Mouse (Mus musculus) kidney, embryonic 15.5 days (tissue): Measurements from ENCODE around the gene Ccdc96. TPM values are rescaled to one million over a fixed set of nuclear protein-coding genes. Genes with fewer than 3 reads are reported as not detected.

Experiments
- ATAC-seq: fragments of 200-750 bp; cut with Nextera tagmentation; replicated peaks from 2 replicates; pipeline ENCODE4 v1.8.0; 2017; ENCODE audit warnings: moderate TSS enrichment; ENCODE audit not compliant: low FRiP score
- H3K27ac ChIP-seq: fragments of 300-500 bp; sonication (generic); 2 replicates; pipeline ENCODE4 v1.5.1; 2015; ENCODE audit warnings: mild to moderate bottlenecking, inconsistent platforms
- H3K27me3 ChIP-seq: fragments of 300-500 bp; sonication (generic); 2 replicates; pipeline ENCODE4 v1.6.1; 2015; ENCODE audit warnings: inconsistent platforms
- H3K36me3 ChIP-seq: fragments of 300-500 bp; sonication (generic); 2 replicates; pipeline ENCODE4 v1.6.1; 2015; ENCODE audit warnings: inconsistent platforms
- H3K4me1 ChIP-seq: fragments of 300-500 bp; sonication (generic); 2 replicates; pipeline ENCODE4 v1.6.1; 2015; ENCODE audit warnings: inconsistent platforms
- H3K4me2 ChIP-seq: fragments of 300-500 bp; sonication (generic); 2 replicates; pipeline ENCODE4 v1.6.1; 2015; ENCODE audit warnings: moderate library complexity, mild to moderate bottlenecking, inconsistent platforms
- H3K4me3 ChIP-seq: fragments of 300-500 bp; sonication (generic); replicated peaks from 2 replicates; pipeline ENCODE4 v1.5.1; 2015; ENCODE audit warnings: mild to moderate bottlenecking, inconsistent platforms
- H3K9ac ChIP-seq: fragments of 300-500 bp; sonication (generic); 2 replicates; pipeline ENCODE4 v1.6.1; 2015; ENCODE audit warnings: mild to moderate bottlenecking, inconsistent platforms
- H3K9me3 ChIP-seq: fragments of 300-500 bp; sonication (generic); replicated peaks from 2 replicates; pipeline ENCODE4 v1.6.1; 2016; ENCODE audit warnings: inconsistent platforms
- WGBS: fragments of 180-500 bp; shearing (Covaris S2); methylation state at CpG from one replicate; pipeline ENCODE4 v1.1.7; 2015; ENCODE audit warnings: mixed read lengths; 5-methylcytosine and 5-hydroxymethylcytosine counted together
- polyA plus RNA-seq: library from polyadenylated mRNA; unstranded; fragments of >200 nt; fragmentation: Nextera tagmentation; extraction: Ambion mirVana; gene quantifications from 2 replicates; pipeline ENCODE4 v1.2.1, GENCODE M21; 2015

Ccdc96 gene
- 0.66 and 0.90 TPM in 2 replicates for polyA plus RNA-seq

- Histone ChIP-seq H3K36me3 (peaks cover 3% of the 10 kb centered on the region; the same call in 1 of the 2 replicates), H3K4me1 (peaks cover 32% of the 10 kb centered on the region), H3K4me3 (peak within 1 kb of the TSS; percentile 85), H3K9ac (peak within 1 kb of the TSS; percentile 88), H3K4me2 (peak within 1 kb of the TSS; percentile 99), H3K9me3 (no peaks in the 10 kb centered on the region), H3K27me3 (peaks cover 24% of the 10 kb centered on the region), H3K27ac (peak within 1 kb of the TSS; percentile 72)
- ATAC-seq, result peak; percentile 98
- WGBS, result under 1% methylated on average over 88 of the region's 97 CpGs
Observed at GRCm38 (mm10) chr5:36484171-36484990, at the start of gene Ccdc96, which contains the start of gene Tada2b. Gene Ccdc96, plus strand, starts transcription at chr5:36484588. Gene Tada2b, minus strand, starts transcription at chr5:36484285.

- no peak overlapping the region for H3K9ac ChIP-seq
- no peak overlapping the region for H3K4me3 ChIP-seq
- H3K4me1 ChIP-seq, result no peaks in the 10 kb centered on the region
- H3K27ac ChIP-seq, result no peak overlapping the region
- no peaks in the 10 kb centered on the region for H3K36me3 ChIP-seq
- 75% methylated on average over 4 of the region's 4 CpGs for WGBS
- ATAC-seq, result no peak
- no peaks in the 10 kb centered on the region for H3K27me3 ChIP-seq
- H3K9me3 ChIP-seq, result no peaks in the 10 kb centered on the region
- no peak overlapping the region for H3K4me2 ChIP-seq
Observed at GRCm38 (mm10) chr5:36436858-36437257, 47.5 kb upstream of the Ccdc96 start.

GRCm38 (mm10) chr5:36440741-36441140 is 43.6 kb upstream of the Ccdc96 start:
- no peak overlapping the region for H3K4me2 ChIP-seq
- WGBS, result 77% methylated on average over 3 of the region's 3 CpGs
- H3K36me3 ChIP-seq, result no peaks in the 10 kb centered on the region
- H3K9ac ChIP-seq, result no peak overlapping the region
- no peak overlapping the region for H3K27ac ChIP-seq
- no peaks in the 10 kb centered on the region for H3K9me3 ChIP-seq
- no peaks in the 10 kb centered on the region for H3K4me1 ChIP-seq
- H3K4me3 ChIP-seq, result no peak overlapping the region
- ATAC-seq, result no peak
- H3K27me3 ChIP-seq, result no peaks in the 10 kb centered on the region

GRCm38 (mm10) chr5:36444611-36445010 is 39.8 kb upstream of the Ccdc96 start:
- Histone ChIP-seq H3K4me1 (no peaks in the 10 kb centered on the region), H3K27me3 (no peaks in the 10 kb centered on the region), H3K27ac (no peak overlapping the region), H3K4me2 (no peak overlapping the region), H3K9ac (no peak overlapping the region), H3K36me3 (no peaks in the 10 kb centered on the region), H3K4me3 (no peak overlapping the region), H3K9me3 (no peaks in the 10 kb centered on the region)
- 56% methylated on average over 4 of the region's 4 CpGs for WGBS
- no peak for ATAC-seq

GRCm38 (mm10) chr5:36445028-36445427 is 39.4 kb upstream of the Ccdc96 start:
- no peaks in the 10 kb centered on the region for H3K9me3 ChIP-seq
- H3K36me3 ChIP-seq, result no peaks in the 10 kb centered on the region
- ATAC-seq, result no peak
- H3K27me3 ChIP-seq, result no peaks in the 10 kb centered on the region
- no peak overlapping the region for H3K4me3 ChIP-seq
- WGBS, result 30% methylated on average over 8 of the region's 8 CpGs
- H3K4me1 ChIP-seq, result no peaks in the 10 kb centered on the region
- H3K9ac ChIP-seq, result no peak overlapping the region
- no peak overlapping the region for H3K4me2 ChIP-seq
- no peak overlapping the region for H3K27ac ChIP-seq

GRCm38 (mm10) chr5:36446166-36446890 is 38.1 kb upstream of the Ccdc96 start:
- H3K4me2 ChIP-seq, result no peak overlapping the region
- H3K27ac ChIP-seq, result no peak overlapping the region
- ATAC-seq, result no peak
- no peak overlapping the region for H3K4me3 ChIP-seq
- no peaks in the 10 kb centered on the region for H3K36me3 ChIP-seq
- no peaks in the 10 kb centered on the region for H3K27me3 ChIP-seq
- H3K9ac ChIP-seq, result no peak overlapping the region
- no peaks in the 10 kb centered on the region for H3K9me3 ChIP-seq
- H3K4me1 ChIP-seq, result peaks cover 2% of the 10 kb centered on the region; the same call in 1 of the 2 replicates
- whole genome bisulfite sequencing, result 51% methylated on average over 9 of the region's 9 CpGs

GRCm38 (mm10) chr5:36447872-36448271 is 36.5 kb upstream of the Ccdc96 start:
- Histone ChIP-seq H3K27ac (no peak overlapping the region), H3K27me3 (no peaks in the 10 kb centered on the region), H3K4me1 (peaks cover 3% of the 10 kb centered on the region; the same call in 1 of the 2 replicates), H3K9ac (no peak overlapping the region), H3K36me3 (no peaks in the 10 kb centered on the region), H3K4me2 (no peak overlapping the region), H3K9me3 (no peaks in the 10 kb centered on the region), H3K4me3 (no peak overlapping the region)
- no peak for ATAC-seq
- WGBS, result 90% methylated on average over 12 of the region's 12 CpGs

GRCm38 (mm10) chr5:36449710-36450358 is 34.6 kb upstream of the Ccdc96 start:
- Histone ChIP-seq H3K36me3 (no peaks in the 10 kb centered on the region), H3K9me3 (no peaks in the 10 kb centered on the region), H3K4me2 (no peak overlapping the region), H3K27me3 (no peaks in the 10 kb centered on the region), H3K9ac (no peak overlapping the region), H3K27ac (no peak overlapping the region), H3K4me1 (peaks cover 3% of the 10 kb centered on the region; the same call in 1 of the 2 replicates), H3K4me3 (no peak overlapping the region)
- peak; percentile 54; the same call in 1 of the 2 replicates for ATAC-seq
- 70% methylated on average over 6 of the region's 6 CpGs for WGBS

- H3K4me1 ChIP-seq, result peaks cover 3% of the 10 kb centered on the region; the same call in 1 of the 2 replicates
- no peak for ATAC-seq
- 19% methylated on average over 7 of the region's 10 CpGs for WGBS
- no peak overlapping the region for H3K4me3 ChIP-seq
- no peaks in the 10 kb centered on the region for H3K36me3 ChIP-seq
- no peaks in the 10 kb centered on the region for H3K27me3 ChIP-seq
- no peaks in the 10 kb centered on the region for H3K9me3 ChIP-seq
- 0 out of 2 replicates have a peak overlapping the region, but pooled peaks have one; percentile 2 for H3K4me2 ChIP-seq
- no peak overlapping the region for H3K27ac ChIP-seq
- no peak overlapping the region for H3K9ac ChIP-seq
Observed at GRCm38 (mm10) chr5:36451119-36451518, 33.3 kb upstream of the Ccdc96 start.

- ATAC-seq, result no peak
- Histone ChIP-seq H3K9ac (no peak overlapping the region), H3K4me3 (no peak overlapping the region), H3K4me1 (peaks cover 3% of the 10 kb centered on the region; the same call in 1 of the 2 replicates), H3K4me2 (no peak overlapping the region), H3K27me3 (no peaks in the 10 kb centered on the region), H3K9me3 (no peaks in the 10 kb centered on the region), H3K36me3 (no peaks in the 10 kb centered on the region), H3K27ac (no peak overlapping the region)
- WGBS, result 61% methylated on average over 10 of the region's 10 CpGs
Observed at GRCm38 (mm10) chr5:36451872-36452389, 32.5 kb upstream of the Ccdc96 start.

- Histone ChIP-seq H3K27me3 (no peaks in the 10 kb centered on the region), H3K9me3 (no peaks in the 10 kb centered on the region), H3K27ac (no peak overlapping the region), H3K9ac (no peak overlapping the region), H3K4me3 (no peak overlapping the region), H3K4me1 (peaks cover 3% of the 10 kb centered on the region; the same call in 1 of the 2 replicates), H3K4me2 (no peak overlapping the region), H3K36me3 (no peaks in the 10 kb centered on the region)
- WGBS, result 78% methylated on average over 6 of the region's 6 CpGs
- ATAC-seq, result no peak
Observed at GRCm38 (mm10) chr5:36452821-36453220, 31.6 kb upstream of the Ccdc96 start.
